Mouse (Mus musculus) neural tube, embryonic 13.5 days (tissue): ENCODE data around the gene Enpp3. TPM values are rescaled to one million over a fixed set of nuclear protein-coding genes. Genes with fewer than 3 reads are reported as not detected.
"Not testable (repeated sequence)": the region's sequence is repeated elsewhere in the genome, so short reads cannot be mapped to it uniquely, and the experiment has no call there.

Experiments
- ATAC-seq: fragments of 200-750 bp; cut with Nextera tagmentation; 2 replicates; pipeline ENCODE4 v1.8.0; 2017; ENCODE audit warnings: low read depth, mild to moderate bottlenecking, moderate TSS enrichment, moderate library complexity
- H3K27ac ChIP-seq: fragments of 300-500 bp; sonication (generic); replicated peaks from 2 replicates; pipeline ENCODE4 v1.5.1; 2015; ENCODE audit warnings: moderate library complexity, mild to moderate bottlenecking, inconsistent platforms
- H3K27me3 ChIP-seq: fragments of 300-500 bp; sonication (generic); 2 replicates; pipeline ENCODE4 v1.6.1; 2015; ENCODE audit warnings: mild to moderate bottlenecking, inconsistent platforms
- H3K36me3 ChIP-seq: fragments of 300-500 bp; sonication (generic); 2 replicates; pipeline ENCODE4 v1.6.1; 2015; ENCODE audit warnings: mild to moderate bottlenecking, inconsistent platforms
- H3K4me1 ChIP-seq: fragments of 300-500 bp; sonication (generic); replicated peaks from 2 replicates; pipeline ENCODE4 v1.6.1; 2015; ENCODE audit warnings: inconsistent platforms
- H3K4me2 ChIP-seq: fragments of 300-500 bp; sonication (generic); 2 replicates; pipeline ENCODE4 v1.6.1; 2015; ENCODE audit warnings: inconsistent platforms, mild to moderate bottlenecking, moderate library complexity
- H3K4me3 ChIP-seq: fragments of 300-500 bp; sonication (generic); 2 replicates; pipeline ENCODE4 v1.5.1; 2015; ENCODE audit warnings: mild to moderate bottlenecking, inconsistent platforms
- H3K9ac ChIP-seq: fragments of 300-500 bp; sonication (generic); 2 replicates; pipeline ENCODE4 v1.6.1; 2015; ENCODE audit warnings: moderate library complexity, mild to moderate bottlenecking, inconsistent platforms
- H3K9me3 ChIP-seq: fragments of 300-500 bp; sonication (generic); 2 replicates; pipeline ENCODE4 v1.6.1; 2016; ENCODE audit warnings: inconsistent platforms
- WGBS: fragments of 180-500 bp; shearing (Covaris S2); methylation state at CpG from one replicate; pipeline ENCODE4 v1.1.7; 2015; 5-methylcytosine and 5-hydroxymethylcytosine counted together
- polyA plus RNA-seq: library from polyadenylated mRNA; unstranded; fragments of >200 nt; fragmentation: Nextera tagmentation; extraction: Ambion mirVana; gene quantifications from 2 replicates; pipeline ENCODE4 v1.2.1, GENCODE M21; 2015

Gene Enpp3
- polyA plus RNA-seq, 1 experiment from 2014 or later: 4.6 TPM

DNA sequence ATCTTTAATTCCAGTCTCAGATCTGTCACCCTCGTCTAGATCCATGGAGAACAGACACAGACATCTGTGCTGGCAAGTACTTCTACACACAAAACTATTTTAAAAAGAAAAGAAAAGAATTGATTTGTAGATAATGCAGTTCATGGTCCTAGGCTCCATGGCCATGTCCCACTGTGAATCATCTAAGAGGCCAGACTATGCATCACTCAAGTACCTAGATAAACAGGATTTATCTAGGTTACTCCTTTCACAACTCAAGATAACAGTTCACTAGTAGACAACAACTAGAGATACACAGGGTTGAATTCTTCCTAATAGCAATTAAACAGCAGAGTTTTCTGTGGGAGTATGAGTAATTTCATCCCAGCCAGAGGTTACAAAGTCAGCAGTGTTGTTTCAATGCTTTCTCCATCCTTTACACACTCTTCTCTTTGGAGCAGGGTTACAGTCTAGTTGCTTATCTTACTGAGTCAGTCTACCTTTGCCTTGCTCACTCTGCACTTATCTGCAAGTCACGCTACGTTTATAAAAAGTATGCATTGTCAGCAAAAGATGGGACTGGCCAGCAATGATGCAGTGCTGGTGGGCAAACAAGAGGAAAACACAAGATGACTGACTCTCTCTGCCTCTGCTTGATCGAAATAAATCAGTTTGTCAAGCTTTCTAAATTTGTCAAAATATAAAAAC is 20.5 kb downstream of the Enpp3 start:
- no peaks in the 10 kb centered on the region for H3K27me3 ChIP-seq
- no peak overlapping the region for H3K4me2 ChIP-seq
- 0 out of 2 replicates have a peak, but pooled peaks cover 10% of the 10 kb centered on the region for H3K4me1 ChIP-seq
- no peak overlapping the region for H3K9ac ChIP-seq
- 87% methylated on average over 4 of the region's 4 CpGs for WGBS
- no peaks in the 10 kb centered on the region for H3K9me3 ChIP-seq
- no peaks in the 10 kb centered on the region for H3K36me3 ChIP-seq
- H3K27ac ChIP-seq: no peak overlapping the region
- ATAC-seq: no peak
- no peak overlapping the region for H3K4me3 ChIP-seq

DNA sequence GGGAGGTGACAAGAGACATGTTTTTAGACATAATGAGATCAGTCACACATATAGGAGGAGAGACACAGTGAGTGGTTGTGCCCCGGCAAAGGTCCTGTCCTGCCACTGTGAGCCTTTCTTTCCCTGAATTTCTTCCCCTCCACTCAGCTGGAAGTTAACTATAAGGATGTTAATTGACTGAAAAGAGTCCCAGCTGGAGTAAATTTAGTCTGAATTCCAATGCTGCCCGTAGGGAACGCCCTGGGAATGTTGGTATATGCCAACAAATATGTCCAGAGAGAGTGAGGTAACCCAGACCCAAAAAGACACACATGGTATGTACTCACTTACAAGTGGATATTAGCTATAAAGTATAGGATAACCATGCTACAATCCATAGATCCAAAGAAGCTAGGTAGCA is 23.1 kb downstream of the Enpp3 start:
- H3K9ac ChIP-seq: no peak overlapping the region
- WGBS: 61% methylated on average over 3 of the region's 3 CpGs
- H3K4me3 ChIP-seq: no peak overlapping the region
- H3K9me3 ChIP-seq: no peaks in the 10 kb centered on the region
- H3K4me1 ChIP-seq: 0 out of 2 replicates have a peak, but pooled peaks cover 10% of the 10 kb centered on the region
- H3K4me2 ChIP-seq: no peak overlapping the region
- no peaks in the 10 kb centered on the region for H3K36me3 ChIP-seq
- H3K27ac ChIP-seq: no peak overlapping the region
- H3K27me3 ChIP-seq: no peaks in the 10 kb centered on the region
- no peak for ATAC-seq

DNA sequence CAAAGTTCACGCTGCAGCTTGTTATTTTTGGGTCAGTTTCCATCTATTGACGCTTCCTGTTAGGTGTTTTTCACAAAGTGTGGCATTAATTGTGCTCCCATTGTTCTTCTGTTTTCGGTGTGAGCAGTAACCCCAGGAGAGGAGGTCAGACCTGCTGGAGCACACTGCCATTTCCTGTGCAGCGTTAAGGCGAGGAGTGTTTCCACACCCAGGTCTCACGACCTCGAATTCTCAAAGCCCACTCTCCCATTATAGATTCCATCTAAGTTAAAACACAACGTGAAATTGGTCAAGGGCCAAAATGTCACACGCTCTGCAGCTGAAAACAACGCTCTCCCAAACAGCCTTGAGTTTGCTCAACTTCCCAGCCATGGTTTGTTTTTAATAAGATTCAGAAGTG is 32.0 kb downstream of the Enpp3 start:
- Histone ChIP-seq H3K9me3 (no peaks in the 10 kb centered on the region), H3K4me3 (no peak overlapping the region), H3K27me3 (0 out of 2 replicates have a peak, but pooled peaks cover 2% of the 10 kb centered on the region), H3K27ac (no peak overlapping the region), H3K4me1 (no peaks in the 10 kb centered on the region), H3K36me3 (no peaks in the 10 kb centered on the region), H3K9ac (no peak overlapping the region), H3K4me2 (no peak overlapping the region)
- 66% methylated on average over 10 of the region's 10 CpGs for WGBS
- no peak for ATAC-seq

DNA sequence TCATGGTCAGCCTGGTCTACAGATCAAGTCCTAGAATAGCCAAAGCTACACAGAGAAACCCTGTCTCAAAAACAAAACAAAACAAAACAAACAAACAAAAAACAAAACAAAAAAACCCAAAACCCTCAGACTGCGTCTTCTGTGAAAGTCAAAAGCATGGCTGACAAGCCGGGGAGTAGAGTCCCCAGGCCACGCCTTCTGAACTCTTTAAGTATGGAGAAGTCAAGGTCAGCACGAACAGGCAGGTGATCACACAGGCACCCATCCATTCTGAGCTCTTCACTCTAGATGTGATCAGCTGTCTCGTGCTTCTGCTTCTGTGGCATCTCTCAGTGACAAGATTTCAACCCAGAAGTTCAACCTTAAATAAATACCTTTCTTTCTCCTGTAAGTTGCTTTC is 35.9 kb downstream of the Enpp3 start:
- ATAC-seq: no peak
- no peaks in the 10 kb centered on the region for H3K9me3 ChIP-seq
- WGBS: 89% methylated on average over 5 of the region's 5 CpGs

DNA sequence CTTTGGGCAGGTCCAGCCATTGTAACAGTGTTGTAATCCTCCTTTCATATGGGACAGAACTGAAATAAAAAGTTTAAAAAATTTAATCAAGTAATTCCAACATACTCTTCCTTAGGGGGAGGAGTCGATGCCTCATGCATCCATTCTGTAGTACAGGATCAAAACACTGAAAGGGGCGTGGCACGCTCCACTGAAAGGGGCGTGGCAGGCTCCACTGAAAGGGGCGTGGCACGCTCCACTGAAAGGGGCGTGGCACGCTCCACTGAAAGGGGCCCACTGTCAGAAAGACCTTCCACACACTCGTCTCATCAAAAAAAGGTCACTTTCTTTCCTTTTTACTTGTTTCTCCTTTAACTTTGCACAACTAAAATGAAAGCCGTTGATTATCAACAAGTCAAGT is 36.7 kb downstream of the Enpp3 start:
- Histone ChIP-seq H3K4me1 (no peaks in the 10 kb centered on the region), H3K4me2 (no peak overlapping the region), H3K9ac (no peak overlapping the region), H3K4me3 (no peak overlapping the region), H3K27ac (no peak overlapping the region), H3K36me3 (peaks cover 3% of the 10 kb centered on the region; the same call in 1 of the 2 replicates), H3K9me3 (no peaks in the 10 kb centered on the region), H3K27me3 (no peaks in the 10 kb centered on the region)
- ATAC-seq: no peak
- 92% methylated on average over 10 of the region's 10 CpGs for WGBS

More for the DNA sequence above, 35.9 kb downstream of the Enpp3 start:
- H3K27me3 ChIP-seq: no peaks in the 10 kb centered on the region
- H3K4me1 ChIP-seq: no peaks in the 10 kb centered on the region
- H3K4me2 ChIP-seq: no peak overlapping the region
- H3K4me3 ChIP-seq: no peak overlapping the region
- peaks cover 3% of the 10 kb centered on the region; the same call in 1 of the 2 replicates for H3K36me3 ChIP-seq
- H3K9ac ChIP-seq: no peak overlapping the region
- no peak overlapping the region for H3K27ac ChIP-seq

DNA sequence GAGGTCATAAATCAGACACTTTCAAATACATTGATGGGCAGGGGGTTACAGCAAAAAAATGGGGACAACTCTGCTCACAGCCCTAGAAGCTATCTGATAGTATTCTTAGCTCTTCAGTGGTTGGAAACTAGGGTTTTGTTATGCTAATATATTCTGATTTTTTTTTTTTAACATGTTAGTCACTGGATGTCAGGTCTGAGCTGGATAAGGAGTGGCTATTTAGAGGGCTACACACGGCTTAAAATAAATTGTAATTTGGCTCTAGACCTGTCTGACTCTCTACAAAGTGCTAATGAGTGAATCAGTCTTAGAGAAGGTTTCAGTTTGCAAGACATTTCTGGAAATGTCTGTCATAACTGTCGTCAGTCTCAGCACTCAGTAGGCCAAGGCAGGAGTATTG is 37.5 kb downstream of the Enpp3 start:
- WGBS: 76% methylated on average over 2 of the region's 2 CpGs
- Histone ChIP-seq H3K27me3 (no peaks in the 10 kb centered on the region), H3K4me1 (no peaks in the 10 kb centered on the region), H3K27ac (no peak overlapping the region), H3K4me2 (no peak overlapping the region), H3K36me3 (peaks cover 3% of the 10 kb centered on the region; the same call in 1 of the 2 replicates), H3K9ac (no peak overlapping the region), H3K9me3 (no peaks in the 10 kb centered on the region), H3K4me3 (no peak overlapping the region)
- ATAC-seq: no peak

DNA sequence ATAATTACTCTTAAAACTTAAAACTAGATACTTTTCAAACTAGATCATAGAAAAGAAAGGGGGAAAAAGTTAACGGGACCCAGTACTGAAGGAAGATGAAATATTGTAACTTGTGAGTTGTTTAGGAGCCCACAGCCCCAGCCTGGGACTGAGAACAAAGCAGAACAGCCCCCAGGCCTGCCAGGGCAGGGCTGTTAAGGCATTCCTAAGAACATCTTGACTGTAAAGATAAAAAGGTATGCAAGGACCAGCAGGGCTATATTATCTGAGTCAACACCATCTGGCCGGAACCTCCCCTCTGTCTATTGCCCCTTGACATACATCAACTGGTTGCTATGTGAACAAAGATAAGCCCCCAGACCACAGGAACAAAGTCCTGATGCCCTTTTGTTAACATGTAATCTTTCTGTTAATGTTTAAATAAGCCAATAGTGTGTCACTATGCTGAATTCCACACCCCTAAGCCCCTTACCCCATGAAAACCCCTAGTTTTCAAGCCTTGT is 39.8 kb downstream of the Enpp3 start:
- 95% methylated on average over 2 of the region's 2 CpGs for WGBS

DNA sequence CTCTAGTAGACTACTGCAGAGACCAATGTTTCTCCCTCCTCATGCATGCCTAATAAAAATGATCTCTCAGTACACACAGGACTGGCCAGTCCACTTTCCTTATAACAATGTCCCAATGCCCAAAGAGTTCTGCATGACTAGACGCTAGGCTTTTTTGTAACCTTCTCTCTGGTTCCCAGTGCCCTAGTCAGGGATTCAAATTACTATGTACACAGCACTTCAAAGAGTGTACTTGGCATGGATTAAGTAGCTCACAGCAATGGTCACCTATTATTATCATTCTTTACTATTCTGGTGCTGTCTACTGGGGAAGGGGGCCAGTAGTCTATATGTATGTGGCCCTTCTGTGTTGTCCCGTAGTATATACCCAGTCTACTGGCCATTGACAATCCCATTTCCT is 40.8 kb downstream of the Enpp3 start:
- H3K9ac ChIP-seq: no peak overlapping the region
- H3K4me2 ChIP-seq: no peak overlapping the region
- WGBS: 92% methylated on average over 2 of the region's 2 CpGs
- H3K4me1 ChIP-seq: no peaks in the 10 kb centered on the region
- no peak overlapping the region for H3K4me3 ChIP-seq
- no peak overlapping the region for H3K27ac ChIP-seq
- H3K27me3 ChIP-seq: no peaks in the 10 kb centered on the region
- ATAC-seq: no peak
- peaks cover 3% of the 10 kb centered on the region; the same call in 1 of the 2 replicates for H3K36me3 ChIP-seq
- H3K9me3 ChIP-seq: no peaks in the 10 kb centered on the region

More for the DNA sequence above, 39.8 kb downstream of the Enpp3 start:
- not testable (repeated sequence) for H3K27ac ChIP-seq, H3K9me3 ChIP-seq, ATAC-seq, H3K4me1 ChIP-seq, H3K36me3 ChIP-seq, H3K4me2 ChIP-seq, H3K27me3 ChIP-seq, H3K9ac ChIP-seq, H3K4me3 ChIP-seq

DNA sequence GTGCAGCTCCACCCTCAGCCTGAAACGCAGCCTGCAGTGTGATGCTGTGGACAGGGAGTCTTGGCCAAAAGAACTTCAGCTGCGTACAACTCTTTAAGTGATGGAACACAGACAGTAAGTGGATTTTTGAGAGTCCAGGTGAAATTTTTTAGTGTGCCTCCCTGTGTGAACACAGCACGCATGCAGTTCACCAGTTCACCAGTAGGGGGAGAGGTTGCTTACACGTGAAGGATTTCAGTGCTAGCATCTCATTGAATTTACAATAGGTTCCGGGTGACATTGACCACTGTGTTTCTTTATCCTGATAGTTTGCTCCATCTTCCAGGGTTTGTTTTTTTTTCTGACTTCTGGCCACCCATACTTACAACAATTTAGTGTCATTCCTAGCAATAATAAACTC is 45.4 kb downstream of the Enpp3 start:
- ATAC-seq: no peak
- H3K9ac ChIP-seq: no peak overlapping the region
- H3K27me3 ChIP-seq: no peaks in the 10 kb centered on the region
- WGBS: 51% methylated on average over 5 of the region's 5 CpGs
- H3K27ac ChIP-seq: no peak overlapping the region
- H3K4me1 ChIP-seq: no peaks in the 10 kb centered on the region
- no peak overlapping the region for H3K4me2 ChIP-seq
- H3K4me3 ChIP-seq: no peak overlapping the region
- H3K36me3 ChIP-seq: peaks cover 2% of the 10 kb centered on the region; the same call in 1 of the 2 replicates
- H3K9me3 ChIP-seq: no peaks in the 10 kb centered on the region

DNA sequence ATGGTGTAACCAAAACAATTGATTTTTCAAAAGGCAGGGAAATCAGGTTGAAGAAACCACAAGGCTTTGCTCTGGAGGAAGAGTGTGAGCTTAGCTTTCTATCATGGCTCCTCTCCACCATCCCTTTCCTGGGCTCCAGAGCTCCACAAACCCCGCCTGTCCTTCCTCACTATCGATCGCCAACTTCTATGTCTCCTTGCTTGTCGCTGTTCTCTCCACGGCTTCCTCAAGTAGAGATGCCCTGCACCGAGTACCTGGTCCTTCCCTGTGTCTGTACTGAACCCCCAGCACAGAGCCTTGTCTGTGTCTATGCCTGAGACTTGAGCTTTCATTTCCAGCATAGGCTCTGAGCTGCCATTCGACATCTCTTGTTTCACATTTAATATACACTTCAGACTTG is 49.9 kb downstream of the Enpp3 start:
- no peaks in the 10 kb centered on the region for H3K9me3 ChIP-seq
- H3K36me3 ChIP-seq: no peaks in the 10 kb centered on the region
- H3K4me2 ChIP-seq: no peak overlapping the region
- H3K27ac ChIP-seq: no peak overlapping the region
- no peaks in the 10 kb centered on the region for H3K4me1 ChIP-seq
- ATAC-seq: no peak
- no peak overlapping the region for H3K4me3 ChIP-seq
- no peaks in the 10 kb centered on the region for H3K27me3 ChIP-seq
- whole genome bisulfite sequencing: 88% methylated on average over 7 of the region's 7 CpGs
- no peak overlapping the region for H3K9ac ChIP-seq

DNA sequence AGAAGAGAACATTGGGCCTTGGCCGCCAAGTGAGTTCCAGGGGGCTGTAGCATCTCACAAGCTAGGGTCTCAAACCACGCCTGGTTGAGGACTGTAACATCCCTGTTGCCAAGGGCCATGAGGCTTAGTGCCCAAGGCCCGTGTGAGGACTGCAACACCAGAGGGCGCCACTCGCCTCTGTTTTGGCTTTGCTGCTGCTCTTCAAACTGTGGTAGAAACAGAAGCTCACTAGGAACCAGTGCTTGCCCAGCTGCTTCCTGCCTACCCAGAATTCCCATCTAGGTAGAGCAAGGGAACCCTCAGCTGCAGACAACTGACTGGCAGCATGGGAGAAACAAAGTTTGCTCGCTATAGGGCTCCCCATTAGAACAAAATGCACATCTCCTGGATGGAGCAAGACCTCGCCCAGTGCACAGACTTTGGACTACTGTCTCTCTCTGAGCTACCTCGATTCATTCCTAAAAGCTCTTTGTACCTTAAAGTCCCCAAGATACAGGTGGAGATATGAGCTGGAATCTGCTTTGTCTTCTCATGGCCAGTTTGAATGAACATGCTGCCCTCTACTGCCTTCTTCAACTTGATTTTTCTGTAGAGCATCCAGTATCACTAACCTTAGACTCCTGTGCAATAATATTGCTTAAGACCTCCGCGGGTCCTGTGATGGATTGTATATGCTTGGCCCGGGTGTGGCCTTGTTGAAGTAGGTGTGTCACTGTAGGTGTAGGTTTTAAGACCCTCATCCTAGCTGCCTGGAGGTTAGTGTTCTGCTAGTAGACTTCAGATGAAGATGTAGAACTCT is 52.7 kb downstream of the Enpp3 start:
- 78% methylated on average over 11 of the region's 11 CpGs for WGBS
- H3K36me3 ChIP-seq: no peaks in the 10 kb centered on the region
- no peak overlapping the region for H3K4me2 ChIP-seq
- no peak for ATAC-seq
- no peaks in the 10 kb centered on the region for H3K27me3 ChIP-seq
- H3K27ac ChIP-seq: no peak overlapping the region
- H3K9me3 ChIP-seq: no peaks in the 10 kb centered on the region
- no peaks in the 10 kb centered on the region for H3K4me1 ChIP-seq
- H3K9ac ChIP-seq: no peak overlapping the region
- no peak overlapping the region for H3K4me3 ChIP-seq

DNA sequence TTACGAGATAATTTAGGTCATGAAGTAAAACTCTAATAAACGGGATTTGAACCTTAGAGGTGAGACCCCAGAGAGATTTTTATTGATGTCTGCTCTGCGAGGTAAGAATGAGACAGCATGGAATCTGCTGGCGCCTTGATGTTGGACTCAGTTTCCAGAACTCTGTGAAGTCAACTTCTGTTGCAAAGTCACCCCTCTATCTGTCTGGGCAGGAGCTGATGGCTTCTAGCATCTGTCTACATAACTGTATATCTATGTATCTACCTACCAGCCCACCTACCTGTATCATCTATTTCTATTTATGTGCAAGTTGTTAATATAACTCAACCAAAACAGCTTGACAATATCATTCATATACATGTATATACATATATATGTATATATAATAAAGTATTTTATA is 57.3 kb downstream of the Enpp3 start:
- Histone ChIP-seq H3K4me3 (no peak overlapping the region), H3K27ac (no peak overlapping the region), H3K4me1 (no peaks in the 10 kb centered on the region), H3K27me3 (no peaks in the 10 kb centered on the region), H3K36me3 (no peaks in the 10 kb centered on the region), H3K9me3 (no peaks in the 10 kb centered on the region), H3K9ac (no peak overlapping the region), H3K4me2 (no peak overlapping the region)
- ATAC-seq: no peak
- 87% methylated on average over 4 of the region's 4 CpGs for WGBS
